Mouse (Mus musculus): ENCODE results near the gene Golga4.
"Not testable (repeated sequence)": the region's sequence is repeated elsewhere in the genome, so short reads cannot be mapped to it uniquely, and the experiment has no call there.

Gene Golga4

GRCm38 (mm10) chr9:118592585-118593249 lies 86.7 kb downstream of the Golga4 start:
- DNase-seq, result no peak

GRCm38 (mm10) chr9:118593443-118593842 lies 87.4 kb downstream of the Golga4 start:
- no peak for DNase-seq

GRCm38 (mm10) chr9:118596767-118597166 lies 90.7 kb downstream of the Golga4 start:
- DNase-seq, result no peak

GRCm38 (mm10) chr9:118600393-118600792 lies 94.3 kb downstream of the Golga4 start:
- not testable (repeated sequence) for DNase-seq

- no peak for DNase-seq
Measured at GRCm38 (mm10) chr9:118602576-118602975, 96.5 kb downstream of the Golga4 start.

- peak; percentile 84 for DNase-seq
Measured at GRCm38 (mm10) chr9:118606148-118606816, 100.2 kb downstream of the Golga4 start, which contains the start of gene Itga9. Gene Itga9 (plus strand): TSS chr9:118606690.

GRCm38 (mm10) chr9:118606817-118607371 lies 100.8 kb downstream of the Golga4 start:
- no peak for DNase-seq

GRCm38 (mm10) chr9:118607701-118608401 lies 101.8 kb downstream of the Golga4 start:
- no peak for DNase-seq

- no peak for DNase-seq
Measured at GRCm38 (mm10) chr9:118608556-118608955, 102.5 kb downstream of the Golga4 start.

GRCm38 (mm10) chr9:118610060-118610459 lies 104.0 kb downstream of the Golga4 start:
- peak; percentile 56 for DNase-seq

GRCm38 (mm10) chr9:118611111-118611541 lies 105.1 kb downstream of the Golga4 start:
- DNase-seq, result no peak

GRCm38 (mm10) chr9:118611958-118612581 lies 106.0 kb downstream of the Golga4 start:
- peak; percentile 35 for DNase-seq

GRCm38 (mm10) chr9:118617237-118617636 lies 111.2 kb downstream of the Golga4 start:
- DNase-seq, result no peak

- DNase-seq, result no peak
Measured at GRCm38 (mm10) chr9:118618732-118619250, 112.7 kb downstream of the Golga4 start.

GRCm38 (mm10) chr9:118620807-118621206 lies 114.7 kb downstream of the Golga4 start:
- DNase-seq, result no peak

- DNase-seq, result no peak
Measured at GRCm38 (mm10) chr9:118621691-118622090, 115.6 kb downstream of the Golga4 start.

GRCm38 (mm10) chr9:118622376-118623166 lies 116.5 kb downstream of the Golga4 start:
- no peak for DNase-seq

- no peak for DNase-seq
Measured at GRCm38 (mm10) chr9:118623483-118623882, 117.4 kb downstream of the Golga4 start.

- DNase-seq, result no peak
Measured at GRCm38 (mm10) chr9:118624146-118624545, 118.1 kb downstream of the Golga4 start.

- DNase-seq, result no peak
Measured at GRCm38 (mm10) chr9:118629763-118630379, 123.8 kb downstream of the Golga4 start.

Measured in thymus, postnatal 25 days (tissue).